In genomic region chr10:93188440-93188999, GRCm38 (mm10) we compare ENCODE assay signal across 15 mouse cellular contexts. TPM values are rescaled to one million over a fixed set of nuclear protein-coding genes. Genes with fewer than 3 reads are reported as not detected.
DNase-seq lines count a peak whose midpoint lies in the region; ATAC-seq and TF ChIP-seq lines count a peak whose summit lies in the region.
"Had no signal": no experiment of that assay in that cellular context is flagged by ENCODE, and none has a peak within 500 bp of the region (broad histone marks: within the 10 kb centered on the region; RNA-seq: fewer than 3 reads in every experiment).

No protein-coding gene starts in this region.

- no peaks in the 10 kb centered on the region for H3K9me3 ChIP-seq in liver, embryonic 11.5 days (ENCODE audit: control insufficient read depth, low read length)
- H3K9me3 ChIP-seq: forebrain, embryonic 15.5 days; midbrain, embryonic 12.5 days had no signal

- peaks cover 37% of the 10 kb centered on the region; the same call in 1 of the 2 replicates for H3K79me2 ChIP-seq in liver, adult 2 months (ENCODE audit: control insufficient read depth, insufficient read depth, low read length)

- H3K4me1 ChIP-seq in liver, adult 2 months (ENCODE audit: control insufficient read depth, insufficient read depth, low read length): peaks cover 29% of the 10 kb centered on the region
- H3K4me1 ChIP-seq in liver, embryonic 11.5 days (replicated peaks; ENCODE audit: control insufficient read depth, insufficient read depth, low read length): peaks cover 35% of the 10 kb centered on the region

- no peaks in the 10 kb centered on the region for H3K27me3 ChIP-seq in liver, adult 2 months (ENCODE audit: control insufficient read depth, insufficient read depth, low read length)
- no peaks in the 10 kb centered on the region for H3K27me3 ChIP-seq in liver, embryonic 11.5 days (replicated peaks; ENCODE audit: control insufficient read depth, insufficient read depth, low read length)
- H3K27me3 ChIP-seq: forebrain, embryonic 15.5 days; midbrain, embryonic 12.5 days had no signal

- WGBS in liver, adult 2 months: 50% methylated on average over 10 of the region's 10 CpGs
- 65% methylated on average over 10 of the region's 10 CpGs for WGBS in liver, embryonic 11.5 days

- ATAC-seq in liver, embryonic 11.5 days (replicated peaks; ENCODE audit: low FRiP score): no peak
- ATAC-seq: forebrain, embryonic 15.5 days had no signal

- no peak overlapping the region for H3K27ac ChIP-seq in liver, adult 2 months (replicated peaks; ENCODE audit: insufficient read depth, low read depth, low read length)
- no peak overlapping the region for H3K27ac ChIP-seq in liver, embryonic 11.5 days (ENCODE audit: low read depth, low read length)
- H3K27ac ChIP-seq: forebrain, embryonic 15.5 days; hindbrain, embryonic 14.5 days; left cerebral cortex, adult 2 months; midbrain, embryonic 12.5 days had no signal

- H3K36me3 ChIP-seq in liver, adult 2 months (ENCODE audit: control insufficient read depth, insufficient read depth, low read length): no peaks in the 10 kb centered on the region
- no peaks in the 10 kb centered on the region for H3K36me3 ChIP-seq in liver, embryonic 11.5 days (ENCODE audit: control insufficient read depth, insufficient read depth, low read length)
- H3K36me3 ChIP-seq: forebrain, embryonic 15.5 days had no signal

- H3K4me2 ChIP-seq in liver, embryonic 11.5 days: no peak overlapping the region
- H3K4me2 ChIP-seq: forebrain, embryonic 15.5 days; hindbrain, embryonic 14.5 days; midbrain, embryonic 12.5 days had no signal

- TF ChIP-seq CTCF in liver, adult 2 months (IDR thresholded peaks at IDR 0.05; ENCODE audit: low read depth, low read length): no peak

- TF ChIP-seq POLR2A in liver, adult 2 months (IDR thresholded peaks at IDR 0.05; ENCODE audit: extremely low read depth, insufficient read depth, low read length): no peak

- DNase-seq in embryo, embryonic 10 days (ENCODE audit: low spot score): peak; percentile 49
- no peak for DNase-seq in embryo, embryonic 9.5 days (ENCODE audit: extremely low spot score)
- DNase-seq in liver, adult 2 months (ENCODE audit: extremely low read depth, low read depth, low spot score): peak; percentile 50
- DNase-seq in liver, embryonic 11.5 days (ENCODE audit: low spot score): no peak
- peak; percentile 90 for DNase-seq in ZHBTc4 (ENCODE audit: low read depth, low spot score)
- peak; percentile 55 for DNase-seq in naive thymus-derived CD4-positive, alpha-beta T cell, adult 2 months (ENCODE audit: low read depth)
- DNase-seq in ovary, postnatal 14 days (ENCODE audit: low spot score): no peak
- DNase-seq in B cell, adult 2 months: no peak
- DNase-seq: kidney, postnatal 36 days; lung, adult 18-20 months; right cerebral cortex, postnatal 25 days had no signal

- no peak overlapping the region for H3K9ac ChIP-seq in liver, adult 2 months (ENCODE audit: low read depth, low read length)
- no peak overlapping the region for H3K9ac ChIP-seq in liver, embryonic 11.5 days (ENCODE audit: low read depth, low read length)
- H3K9ac ChIP-seq: forebrain, embryonic 15.5 days; hindbrain, embryonic 14.5 days; midbrain, embryonic 12.5 days had no signal

- H3K4me3 ChIP-seq in liver, adult 2 months (ENCODE audit: insufficient read depth, low read depth, low read length): no peak overlapping the region
- H3K4me3 ChIP-seq in liver, embryonic 11.5 days (ENCODE audit: low read depth, low read length): no peak overlapping the region
- H3K4me3 ChIP-seq: forebrain, embryonic 15.5 days; left cerebral cortex, adult 2 months; midbrain, embryonic 12.5 days had no signal

RNA-seq across cellular contexts. Expression of gene Cdk17, which starts 27.8 kb away (rescaled TPM):
- 17.1 and 17.7 TPM in 2 replicates for total RNA-seq in liver, adult 2 months (2014; rRNA removed)
- 11.3 and 12.5 TPM in 2 replicates for polyA plus RNA-seq in liver, adult 2 months (2012; rRNA removed)
- 23.1 and 23.7 TPM in 2 replicates for polyA plus RNA-seq in liver, embryonic 11.5 days (2014; fragmentation: Nextera tagmentation; extraction: Ambion mirVana)

Comparison
In these comparisons a context has a peak if more than half of its experiments do, and no peak if none do; other contexts are left out.
1. DNase-seq: peak in embryo, embryonic 10 days (single experiment), liver, adult 2 months (single experiment), ZHBTc4 (single experiment) and naive thymus-derived CD4-positive, alpha-beta T cell, adult 2 months (single experiment); none in embryo, embryonic 9.5 days (single experiment), liver, embryonic 11.5 days (single experiment), ovary, postnatal 14 days (single experiment) and B cell, adult 2 months (0 of 2).